Mouse (Mus musculus): ENCODE results near the gene Plekhg3. TPM values are rescaled to one million over a fixed set of nuclear protein-coding genes. Genes with fewer than 3 reads are reported as not detected.

The Plekhg3 gene
- polyA plus RNA-seq, 1 experiment, result 28.5 TPM

DNA sequence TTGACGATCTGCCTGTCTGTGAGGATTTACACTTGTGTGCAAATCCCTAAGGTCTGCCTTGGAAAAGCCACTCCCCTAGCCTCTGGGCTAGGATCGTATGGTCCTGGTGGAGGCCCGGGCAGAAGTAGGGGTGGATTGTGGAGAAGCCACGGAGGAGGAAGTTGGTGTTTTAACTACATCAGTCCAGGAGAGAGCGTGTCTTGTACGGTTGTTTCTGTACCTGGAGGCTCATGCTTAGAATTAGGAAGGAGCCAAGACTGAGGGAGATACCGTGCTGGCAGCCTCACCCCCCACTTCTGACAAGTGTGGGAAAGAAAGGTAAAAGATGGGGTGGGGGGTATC lies 17.4 kb downstream of the Plekhg3 start:
- TF ChIP-seq CTCF (IDR thresholded peaks at IDR 0.05; ENCODE audit: low read depth, low read length), result no peak
- TF ChIP-seq EP300 (IDR thresholded peaks at IDR 0.05; ENCODE audit: insufficient read depth, low read depth, low read length), result no peak
- TF ChIP-seq POLR2A (IDR thresholded peaks at IDR 0.05; ENCODE audit: insufficient read depth, low read length), result no peak
- no peaks in the 10 kb centered on the region for H3K27me3 ChIP-seq (ENCODE audit: control insufficient read depth, insufficient read depth, low read length, poor library complexity, severe bottlenecking)
- H3K36me3 ChIP-seq (ENCODE audit: control insufficient read depth, insufficient read depth, low read length, poor library complexity, severe bottlenecking), result no peaks in the 10 kb centered on the region
- H3K27ac ChIP-seq (ENCODE audit: insufficient read depth, low read length), result peak overlapping the region; percentile 72
- no peak overlapping the region for H3K9ac ChIP-seq (ENCODE audit: low read depth, poor library complexity, severe bottlenecking)
- no peaks in the 10 kb centered on the region for H3K4me1 ChIP-seq (ENCODE audit: control insufficient read depth, insufficient read depth, low read length)
- peak overlapping the region; percentile 10; the same call in 1 of the 2 replicates for H3K4me3 ChIP-seq (ENCODE audit: low read depth, low read length)
- no peaks in the 10 kb centered on the region for H3K9me3 ChIP-seq (replicated peaks; ENCODE audit: control insufficient read depth, insufficient read depth, low read length, poor library complexity, severe bottlenecking)

DNA sequence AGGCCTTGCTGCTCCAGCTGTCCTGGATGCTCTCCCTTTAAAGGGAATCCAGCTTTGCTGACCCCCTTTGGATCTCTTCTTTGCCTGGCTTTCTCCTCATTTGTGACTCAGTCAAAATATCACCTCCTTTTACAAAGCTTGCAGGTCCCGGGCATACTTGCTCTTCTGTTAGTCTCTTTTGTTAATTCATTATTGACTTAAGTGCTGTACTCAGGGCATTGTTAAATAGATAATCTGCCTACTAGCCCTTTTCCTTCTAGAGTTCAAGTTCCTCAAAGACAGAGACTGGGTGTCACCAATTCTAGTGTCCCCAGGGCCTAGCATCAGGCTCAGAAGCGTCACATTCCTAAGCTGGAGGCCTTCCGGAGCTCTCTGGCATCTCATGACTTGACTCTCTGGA lies 18.5 kb downstream of the Plekhg3 start:
- H3K27ac ChIP-seq (ENCODE audit: insufficient read depth, low read length), result peak overlapping the region; percentile 11; the same call in 1 of the 2 replicates
- no peaks in the 10 kb centered on the region for H3K36me3 ChIP-seq (ENCODE audit: control insufficient read depth, insufficient read depth, low read length, poor library complexity, severe bottlenecking)
- H3K4me3 ChIP-seq (ENCODE audit: low read depth, low read length), result no peak overlapping the region
- TF ChIP-seq EP300 (IDR thresholded peaks at IDR 0.05; ENCODE audit: insufficient read depth, low read depth, low read length) (peak; percentile 52; the same call in 1 of the 2 replicates), POLR2A (IDR thresholded peaks at IDR 0.05; ENCODE audit: insufficient read depth, low read length) (no peak), CTCF (IDR thresholded peaks at IDR 0.05; ENCODE audit: low read depth, low read length) (no peak)
- no peaks in the 10 kb centered on the region for H3K27me3 ChIP-seq (ENCODE audit: control insufficient read depth, insufficient read depth, low read length, poor library complexity, severe bottlenecking)
- no peak overlapping the region for H3K9ac ChIP-seq (ENCODE audit: low read depth, poor library complexity, severe bottlenecking)
- H3K4me1 ChIP-seq (ENCODE audit: control insufficient read depth, insufficient read depth, low read length), result no peaks in the 10 kb centered on the region
- no peaks in the 10 kb centered on the region for H3K9me3 ChIP-seq (replicated peaks; ENCODE audit: control insufficient read depth, insufficient read depth, low read length, poor library complexity, severe bottlenecking)

DNA sequence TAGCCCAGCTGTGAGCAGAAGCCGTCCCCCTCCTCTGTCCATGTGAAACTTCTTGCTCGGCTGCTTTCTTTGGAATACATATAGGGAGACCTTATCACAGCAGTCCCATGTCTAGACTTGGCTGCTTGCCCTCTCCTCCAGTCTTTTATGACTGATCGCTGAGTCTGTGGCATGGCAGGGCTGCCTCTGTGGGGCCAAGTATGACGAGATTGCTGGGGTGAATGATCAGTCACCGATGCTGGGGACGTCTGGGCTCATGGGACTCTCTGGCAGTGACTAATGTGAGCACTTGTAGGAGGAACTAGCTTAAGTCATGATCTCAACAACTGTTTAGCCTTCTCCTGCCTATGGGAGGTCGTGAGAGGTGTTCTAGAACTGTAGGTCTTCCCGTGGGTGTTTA lies 21.6 kb downstream of the Plekhg3 start:
- H3K36me3 ChIP-seq (ENCODE audit: control insufficient read depth, insufficient read depth, low read length, poor library complexity, severe bottlenecking), result no peaks in the 10 kb centered on the region

DNA sequence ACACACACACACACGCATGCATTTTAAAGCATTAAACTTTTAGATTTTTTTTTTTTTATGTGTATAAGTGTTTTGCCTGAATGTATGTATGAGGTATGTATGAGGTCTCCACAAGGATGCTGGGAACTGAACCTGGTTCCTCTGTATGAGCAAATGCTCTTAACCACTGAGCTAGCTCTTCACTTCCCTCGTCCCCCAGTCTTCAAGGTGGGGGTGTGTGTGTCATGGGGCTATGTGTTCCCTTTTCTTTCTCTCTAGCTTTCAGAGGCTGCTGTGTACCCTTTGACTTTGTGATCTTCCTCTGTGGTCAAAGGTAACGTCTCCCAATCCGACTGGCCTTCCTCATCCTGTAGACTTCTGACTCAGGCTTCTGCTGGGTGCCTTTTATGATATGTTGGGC lies 22.3 kb downstream of the Plekhg3 start:
- H3K9me3 ChIP-seq (replicated peaks; ENCODE audit: control insufficient read depth, insufficient read depth, low read length, poor library complexity, severe bottlenecking), result no peaks in the 10 kb centered on the region
- H3K9ac ChIP-seq (ENCODE audit: low read depth, poor library complexity, severe bottlenecking), result no peak overlapping the region
- H3K4me3 ChIP-seq (ENCODE audit: low read depth, low read length), result no peak overlapping the region
- H3K27ac ChIP-seq (ENCODE audit: insufficient read depth, low read length), result no peak overlapping the region
- no peaks in the 10 kb centered on the region for H3K36me3 ChIP-seq (ENCODE audit: control insufficient read depth, insufficient read depth, low read length, poor library complexity, severe bottlenecking)
- H3K27me3 ChIP-seq (ENCODE audit: control insufficient read depth, insufficient read depth, low read length, poor library complexity, severe bottlenecking), result no peaks in the 10 kb centered on the region
- H3K4me1 ChIP-seq (ENCODE audit: control insufficient read depth, insufficient read depth, low read length), result no peaks in the 10 kb centered on the region
- no peak for TF ChIP-seq POLR2A (IDR thresholded peaks at IDR 0.05; ENCODE audit: insufficient read depth, low read length)
- no peak for TF ChIP-seq EP300 (IDR thresholded peaks at IDR 0.05; ENCODE audit: insufficient read depth, low read depth, low read length)
- TF ChIP-seq CTCF (IDR thresholded peaks at IDR 0.05; ENCODE audit: low read depth, low read length), result no peak

More for the DNA sequence above, 21.6 kb downstream of the Plekhg3 start:
- Histone ChIP-seq H3K4me3 (ENCODE audit: low read depth, low read length) (no peak overlapping the region), H3K27me3 (ENCODE audit: control insufficient read depth, insufficient read depth, low read length, poor library complexity, severe bottlenecking) (no peaks in the 10 kb centered on the region), H3K4me1 (ENCODE audit: control insufficient read depth, insufficient read depth, low read length) (no peaks in the 10 kb centered on the region), H3K9ac (ENCODE audit: low read depth, poor library complexity, severe bottlenecking) (no peak overlapping the region), H3K9me3 (replicated peaks; ENCODE audit: control insufficient read depth, insufficient read depth, low read length, poor library complexity, severe bottlenecking) (no peaks in the 10 kb centered on the region), H3K27ac (ENCODE audit: insufficient read depth, low read length) (no peak overlapping the region)
- no peak for TF ChIP-seq EP300 (IDR thresholded peaks at IDR 0.05; ENCODE audit: insufficient read depth, low read depth, low read length)
- no peak for TF ChIP-seq CTCF (IDR thresholded peaks at IDR 0.05; ENCODE audit: low read depth, low read length)
- TF ChIP-seq POLR2A (IDR thresholded peaks at IDR 0.05; ENCODE audit: insufficient read depth, low read length), result no peak

DNA sequence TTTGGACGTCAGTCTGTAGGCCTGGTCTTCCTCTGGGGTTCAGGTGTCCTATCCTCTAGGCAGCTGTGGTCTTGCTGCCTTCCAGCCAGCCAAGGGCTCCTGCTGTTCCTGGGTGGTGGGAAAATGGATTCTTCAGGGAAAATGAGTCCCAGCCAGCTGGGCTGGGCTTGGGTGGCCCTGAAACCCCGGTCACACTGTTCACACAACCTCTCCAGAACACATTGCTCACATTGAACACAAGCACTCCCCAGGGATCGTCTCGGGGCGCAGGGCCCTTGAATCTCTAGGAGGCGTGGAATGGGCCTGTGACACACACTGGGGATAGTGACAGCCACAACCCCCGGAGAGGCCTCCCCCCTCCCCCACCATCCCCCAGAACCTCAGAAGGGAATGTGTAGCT lies 23.2 kb downstream of the Plekhg3 start:
- no peaks in the 10 kb centered on the region for H3K9me3 ChIP-seq (replicated peaks; ENCODE audit: control insufficient read depth, insufficient read depth, low read length, poor library complexity, severe bottlenecking)
- H3K36me3 ChIP-seq (ENCODE audit: control insufficient read depth, insufficient read depth, low read length, poor library complexity, severe bottlenecking), result no peaks in the 10 kb centered on the region
- H3K27me3 ChIP-seq (ENCODE audit: control insufficient read depth, insufficient read depth, low read length, poor library complexity, severe bottlenecking), result no peaks in the 10 kb centered on the region
- H3K27ac ChIP-seq (ENCODE audit: insufficient read depth, low read length), result no peak overlapping the region
- no peaks in the 10 kb centered on the region for H3K4me1 ChIP-seq (ENCODE audit: control insufficient read depth, insufficient read depth, low read length)
- no peak overlapping the region for H3K4me3 ChIP-seq (ENCODE audit: low read depth, low read length)
- no peak for TF ChIP-seq CTCF (IDR thresholded peaks at IDR 0.05; ENCODE audit: low read depth, low read length)
- TF ChIP-seq EP300 (IDR thresholded peaks at IDR 0.05; ENCODE audit: insufficient read depth, low read depth, low read length), result no peak
- no peak for TF ChIP-seq POLR2A (IDR thresholded peaks at IDR 0.05; ENCODE audit: insufficient read depth, low read length)
- H3K9ac ChIP-seq (ENCODE audit: low read depth, poor library complexity, severe bottlenecking), result no peak overlapping the region

DNA sequence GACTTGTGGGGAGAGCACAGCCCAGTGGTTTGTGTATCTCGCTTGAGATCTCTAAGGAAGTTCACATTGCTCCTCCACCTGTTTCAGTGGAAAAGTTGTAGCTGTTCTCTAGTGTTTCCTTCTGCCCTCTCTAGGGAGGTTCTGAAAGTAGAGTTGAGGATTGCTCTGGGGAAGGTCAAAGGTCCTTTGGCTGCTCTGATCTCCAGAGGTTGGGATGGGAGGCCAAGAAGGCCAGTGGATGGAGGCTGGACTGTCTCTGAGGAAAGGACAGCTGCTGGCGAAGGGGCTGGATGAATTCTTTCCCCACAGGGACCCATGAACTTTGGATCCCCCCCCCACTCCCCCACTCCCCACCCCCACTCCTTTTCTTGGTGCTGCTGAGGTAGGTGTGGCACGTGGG lies 23.7 kb downstream of the Plekhg3 start:
- TF ChIP-seq EP300 (IDR thresholded peaks at IDR 0.05; ENCODE audit: insufficient read depth, low read depth, low read length) (no peak), CTCF (IDR thresholded peaks at IDR 0.05; ENCODE audit: low read depth, low read length) (no peak), POLR2A (IDR thresholded peaks at IDR 0.05; ENCODE audit: insufficient read depth, low read length) (no peak)
- Histone ChIP-seq H3K9ac (ENCODE audit: low read depth, poor library complexity, severe bottlenecking) (no peak overlapping the region), H3K4me1 (ENCODE audit: control insufficient read depth, insufficient read depth, low read length) (no peaks in the 10 kb centered on the region), H3K4me3 (ENCODE audit: low read depth, low read length) (no peak overlapping the region), H3K9me3 (replicated peaks; ENCODE audit: control insufficient read depth, insufficient read depth, low read length, poor library complexity, severe bottlenecking) (no peaks in the 10 kb centered on the region), H3K36me3 (ENCODE audit: control insufficient read depth, insufficient read depth, low read length, poor library complexity, severe bottlenecking) (no peaks in the 10 kb centered on the region), H3K27ac (ENCODE audit: insufficient read depth, low read length) (no peak overlapping the region), H3K27me3 (ENCODE audit: control insufficient read depth, insufficient read depth, low read length, poor library complexity, severe bottlenecking) (no peaks in the 10 kb centered on the region)
